Mouse (Mus musculus): ENCODE measurements around the gene Pde4b.
A peak's percentile ranks its signal among the peaks of the same experiment; 100 is the strongest.

Pde4b gene

GRCm38 (mm10) chr4:102530797-102531196 lies 443.5 kb downstream of the Pde4b start:
- no peak for DNase-seq (ENCODE audit: extremely low read depth, insufficient read length, low spot score)

- DNase-seq (ENCODE audit: extremely low read depth, insufficient read length, low spot score): peak; percentile 15
Observed at GRCm38 (mm10) chr4:102531729-102532128, 444.4 kb downstream of the Pde4b start.

- peak; percentile 71 for DNase-seq (ENCODE audit: extremely low read depth, insufficient read length, low spot score)
Observed at GRCm38 (mm10) chr4:102533183-102534048, 446.1 kb downstream of the Pde4b start.

GRCm38 (mm10) chr4:102534049-102534730 lies 446.8 kb downstream of the Pde4b start:
- no peak for DNase-seq (ENCODE audit: extremely low read depth, insufficient read length, low spot score)

GRCm38 (mm10) chr4:102535886-102536285 lies 448.5 kb downstream of the Pde4b start:
- no peak for DNase-seq (ENCODE audit: extremely low read depth, insufficient read length, low spot score)

GRCm38 (mm10) chr4:102538266-102538665 lies 450.9 kb downstream of the Pde4b start:
- no peak for DNase-seq (ENCODE audit: extremely low read depth, insufficient read length, low spot score)

GRCm38 (mm10) chr4:102538793-102539192 lies 451.4 kb downstream of the Pde4b start:
- no peak for DNase-seq (ENCODE audit: extremely low read depth, insufficient read length, low spot score)

GRCm38 (mm10) chr4:102539598-102540180 lies 452.3 kb downstream of the Pde4b start:
- no peak for DNase-seq (ENCODE audit: extremely low read depth, insufficient read length, low spot score)

- no peak for DNase-seq (ENCODE audit: extremely low read depth, insufficient read length, low spot score)
Observed at GRCm38 (mm10) chr4:102542976-102543375, 455.6 kb downstream of the Pde4b start.

- DNase-seq (ENCODE audit: extremely low read depth, insufficient read length, low spot score): no peak
Observed at GRCm38 (mm10) chr4:102545226-102545625, 457.9 kb downstream of the Pde4b start.

GRCm38 (mm10) chr4:102555566-102555965 lies 468.2 kb downstream of the Pde4b start:
- DNase-seq (ENCODE audit: extremely low read depth, insufficient read length, low spot score): peak; percentile 46

GRCm38 (mm10) chr4:102557006-102557405 lies 469.7 kb downstream of the Pde4b start:
- DNase-seq (ENCODE audit: extremely low read depth, insufficient read length, low spot score): no peak

- no peak for DNase-seq (ENCODE audit: extremely low read depth, insufficient read length, low spot score)
Observed at GRCm38 (mm10) chr4:102557508-102558220, 470.3 kb downstream of the Pde4b start.

GRCm38 (mm10) chr4:102558328-102558727 lies 471.0 kb downstream of the Pde4b start:
- DNase-seq (ENCODE audit: extremely low read depth, insufficient read length, low spot score): no peak

- no peak for DNase-seq (ENCODE audit: extremely low read depth, insufficient read length, low spot score)
Observed at GRCm38 (mm10) chr4:102560676-102561280, 473.4 kb downstream of the Pde4b start.

GRCm38 (mm10) chr4:102563273-102563855 lies 476.0 kb downstream of the Pde4b start:
- DNase-seq (ENCODE audit: extremely low read depth, insufficient read length, low spot score): no peak

- DNase-seq (ENCODE audit: extremely low read depth, insufficient read length, low spot score): no peak
Observed at GRCm38 (mm10) chr4:102564286-102564685, 476.9 kb downstream of the Pde4b start.

- DNase-seq (ENCODE audit: extremely low read depth, insufficient read length, low spot score): no peak
Observed at GRCm38 (mm10) chr4:102566421-102566820, 479.1 kb downstream of the Pde4b start.

- no peak for DNase-seq (ENCODE audit: extremely low read depth, insufficient read length, low spot score)
Observed at GRCm38 (mm10) chr4:102567111-102567510, 479.8 kb downstream of the Pde4b start.

- no peak for DNase-seq (ENCODE audit: extremely low read depth, insufficient read length, low spot score)
Observed at GRCm38 (mm10) chr4:102567676-102568254, 480.4 kb downstream of the Pde4b start.
